Mouse (Mus musculus) E14TG2a.4 (cell line): ENCODE measurements around the gene Inafm1.
"Not testable (repeated sequence)": the region's sequence is repeated elsewhere in the genome, so short reads cannot be mapped to it uniquely, and the experiment has no call there.

Experiments
- H3K27me3 ChIP-seq: 2 replicates; pipeline ENCODE4 v1.6.1; 2014; ENCODE audit warnings: low read length, control low read depth; ENCODE audit not compliant: insufficient read depth
- H3K36me3 ChIP-seq: 2 replicates; pipeline ENCODE4 v1.6.1; 2014; ENCODE audit warnings: low read length, control low read depth; ENCODE audit not compliant: insufficient read depth
- H3K4me1 ChIP-seq: replicated peaks from 2 replicates; pipeline ENCODE4 v1.6.1; 2014; ENCODE audit warnings: low read depth, low read length, control low read depth
- H3K4me3 ChIP-seq: replicated peaks from 2 replicates; pipeline ENCODE4 v1.5.1; 2014; ENCODE audit warnings: mild to moderate bottlenecking, low read length
- H3K9me3 ChIP-seq: 2 replicates; pipeline ENCODE4 v1.6.1; 2014; ENCODE audit warnings: low read length, control low read depth
- CTCF ChIP-seq: conservative IDR thresholded peaks from 2 replicates; pipeline ENCODE4 v1.5.1; 2014; ENCODE audit warnings: low read length
- NANOG ChIP-seq: IDR thresholded peaks from 2 replicates; pipeline ENCODE4 v1.6.1; 2014; ENCODE audit warnings: borderline replicate concordance, low read length, mixed read lengths
- POU5F1 ChIP-seq: IDR thresholded peaks from 2 replicates; pipeline ENCODE4 v1.6.1; 2014; ENCODE audit warnings: low read length, borderline replicate concordance

Inafm1 gene

GRCm38 (mm10) chr7:16261097-16261496 lies 12.3 kb downstream of the Inafm1 start:
- Histone ChIP-seq H3K4me1 (no peaks in the 10 kb centered on the region), H3K27me3 (peaks cover 6% of the 10 kb centered on the region; the same call in 1 of the 2 replicates), H3K4me3 (no peak overlapping the region), H3K9me3 (peaks cover 22% of the 10 kb centered on the region), H3K36me3 (no peaks in the 10 kb centered on the region)
- TF ChIP-seq NANOG (no peak), POU5F1 (no peak), CTCF (no peak)

DNA sequence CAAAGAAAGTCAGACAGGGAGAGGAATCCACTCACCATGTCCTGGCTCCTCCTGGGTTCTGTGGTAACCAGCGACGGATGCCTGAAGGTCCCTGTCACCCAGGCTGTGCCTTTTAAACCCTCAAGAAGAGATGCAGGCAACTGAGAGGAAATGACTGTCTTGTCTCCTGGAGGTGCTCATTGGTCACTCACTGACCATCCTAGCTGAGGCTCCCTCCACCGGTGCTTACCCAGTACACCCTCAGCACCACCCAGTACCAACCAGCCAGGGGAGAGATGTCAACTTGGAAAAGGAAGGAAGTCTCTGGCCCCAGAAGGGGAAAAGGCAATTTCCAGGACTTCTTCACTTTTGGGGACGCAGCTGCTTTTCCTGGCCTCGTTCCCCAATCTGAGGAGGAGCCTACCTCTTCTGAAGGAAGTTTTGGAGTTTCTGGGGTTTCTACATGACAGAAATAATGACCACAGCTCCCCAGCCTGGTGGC lies 14.3 kb downstream of the Inafm1 start, which contains the start of gene C5ar1:
Gene C5ar1 (minus strand): TSS at position 431 of the 481 bp plus-strand sequence.
- H3K4me3 ChIP-seq: no peak within 1 kb of the TSS
- H3K27me3 ChIP-seq: peaks cover 6% of the 10 kb centered on the region; the same call in 1 of the 2 replicates
- no peaks in the 10 kb centered on the region for H3K36me3 ChIP-seq
- H3K4me1 ChIP-seq: no peaks in the 10 kb centered on the region
- no peak for TF ChIP-seq POU5F1
- TF ChIP-seq CTCF: no peak
- TF ChIP-seq NANOG: no peak
- peaks cover 5% of the 10 kb centered on the region for H3K9me3 ChIP-seq

GRCm38 (mm10) chr7:16257830-16258229 lies 15.6 kb downstream of the Inafm1 start:
- TF ChIP-seq NANOG (no peak), CTCF (no peak), POU5F1 (no peak)
- Histone ChIP-seq H3K36me3 (no peaks in the 10 kb centered on the region), H3K4me1 (no peaks in the 10 kb centered on the region), H3K27me3 (peaks cover 6% of the 10 kb centered on the region; the same call in 1 of the 2 replicates), H3K9me3 (no peaks in the 10 kb centered on the region), H3K4me3 (no peak overlapping the region)

DNA sequence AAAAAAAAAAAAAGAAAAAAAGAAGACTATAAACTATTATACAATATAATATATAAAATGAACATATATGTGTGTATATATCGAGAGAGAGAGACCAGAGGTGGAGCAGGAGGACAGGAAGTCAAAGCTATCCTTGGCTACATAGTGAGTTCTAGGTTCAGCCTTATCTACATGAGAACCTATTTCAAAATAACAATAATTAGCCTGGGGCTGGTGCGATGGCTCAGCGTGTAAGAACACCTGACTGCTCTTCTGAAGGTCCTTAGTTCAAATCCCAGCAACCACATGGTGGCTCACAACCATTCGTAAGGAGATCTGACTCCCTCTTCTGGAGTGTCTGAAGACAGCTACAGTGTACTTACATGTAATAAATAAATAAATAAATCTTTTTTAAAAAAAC lies 17.5 kb downstream of the Inafm1 start:
- not testable (repeated sequence) for H3K4me3 ChIP-seq, H3K27me3 ChIP-seq, H3K4me1 ChIP-seq, H3K9me3 ChIP-seq, H3K36me3 ChIP-seq

DNA sequence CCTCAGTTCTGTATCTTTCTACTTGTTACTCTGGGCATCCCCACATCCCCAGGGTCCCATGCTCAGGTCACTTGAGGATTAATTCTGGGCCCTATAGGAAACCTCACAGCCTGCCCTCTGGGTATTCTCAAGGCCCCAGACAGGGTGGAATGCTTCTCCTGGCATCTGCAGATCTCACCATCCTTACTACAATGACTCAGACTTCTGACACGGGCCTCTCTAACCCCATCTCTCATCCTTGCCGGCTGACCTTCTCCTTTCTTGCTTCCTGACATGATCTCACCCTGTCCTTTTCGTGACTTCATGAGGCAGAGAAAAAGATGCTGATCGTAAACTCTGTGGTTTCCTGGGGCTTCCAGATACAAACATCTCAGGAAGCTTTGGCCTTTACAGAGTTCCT lies 19.2 kb downstream of the Inafm1 start:
- Histone ChIP-seq H3K4me1 (no peaks in the 10 kb centered on the region), H3K27me3 (0 out of 2 replicates have a peak, but pooled peaks cover 3% of the 10 kb centered on the region), H3K9me3 (no peaks in the 10 kb centered on the region), H3K36me3 (no peaks in the 10 kb centered on the region), H3K4me3 (no peak overlapping the region)
- TF ChIP-seq POU5F1: no peak
- TF ChIP-seq NANOG: no peak
- no peak for TF ChIP-seq CTCF

GRCm38 (mm10) chr7:16250687-16251086 lies 22.7 kb downstream of the Inafm1 start:
- 0 out of 2 replicates have a peak, but pooled peaks cover 3% of the 10 kb centered on the region for H3K27me3 ChIP-seq
- no peak overlapping the region for H3K4me3 ChIP-seq
- H3K4me1 ChIP-seq: peaks cover 10% of the 10 kb centered on the region
- H3K36me3 ChIP-seq: no peaks in the 10 kb centered on the region
- no peak for TF ChIP-seq NANOG
- no peak for TF ChIP-seq CTCF
- TF ChIP-seq POU5F1: no peak
- no peaks in the 10 kb centered on the region for H3K9me3 ChIP-seq

DNA sequence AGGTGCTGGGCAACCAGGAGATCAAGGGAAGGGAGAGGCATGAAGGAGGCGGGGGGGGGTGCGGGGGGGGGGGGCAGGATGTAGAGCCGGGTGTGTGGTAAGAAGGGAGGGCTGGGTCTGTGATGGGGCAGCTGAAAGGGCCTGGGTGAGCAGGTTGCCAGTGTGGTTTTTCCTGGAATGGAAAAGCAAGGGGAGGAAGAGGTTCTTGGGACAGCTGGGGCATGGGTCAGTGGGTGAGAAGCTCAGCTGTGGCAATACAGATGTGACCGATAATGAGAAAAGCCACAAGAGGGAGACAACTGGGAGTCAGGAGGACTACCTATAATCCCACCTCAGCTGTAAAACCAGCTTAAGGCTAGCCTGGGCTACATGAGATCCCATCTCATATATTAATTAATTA lies 27.5 kb downstream of the Inafm1 start:
- H3K4me3 ChIP-seq: no peak overlapping the region
- no peaks in the 10 kb centered on the region for H3K9me3 ChIP-seq
- peaks cover 21% of the 10 kb centered on the region for H3K4me1 ChIP-seq
- 0 out of 2 replicates have a peak, but pooled peaks cover 3% of the 10 kb centered on the region for H3K27me3 ChIP-seq
- H3K36me3 ChIP-seq: no peaks in the 10 kb centered on the region
- TF ChIP-seq CTCF (no peak), NANOG (no peak)

- H3K9me3 ChIP-seq: no peaks in the 10 kb centered on the region
- TF ChIP-seq CTCF (no peak), NANOG (no peak), POU5F1 (no peak)
- H3K36me3 ChIP-seq: no peaks in the 10 kb centered on the region
- H3K27me3 ChIP-seq: no peaks in the 10 kb centered on the region
- H3K4me3 ChIP-seq: no peak within 1 kb of the TSS
- peaks cover 21% of the 10 kb centered on the region for H3K4me1 ChIP-seq
Observed at GRCm38 (mm10) chr7:16244067-16244466, 29.4 kb downstream of the Inafm1 start, which contains the start of gene C5ar2. Gene C5ar2, minus strand, starts transcription at chr7:16244154.

DNA sequence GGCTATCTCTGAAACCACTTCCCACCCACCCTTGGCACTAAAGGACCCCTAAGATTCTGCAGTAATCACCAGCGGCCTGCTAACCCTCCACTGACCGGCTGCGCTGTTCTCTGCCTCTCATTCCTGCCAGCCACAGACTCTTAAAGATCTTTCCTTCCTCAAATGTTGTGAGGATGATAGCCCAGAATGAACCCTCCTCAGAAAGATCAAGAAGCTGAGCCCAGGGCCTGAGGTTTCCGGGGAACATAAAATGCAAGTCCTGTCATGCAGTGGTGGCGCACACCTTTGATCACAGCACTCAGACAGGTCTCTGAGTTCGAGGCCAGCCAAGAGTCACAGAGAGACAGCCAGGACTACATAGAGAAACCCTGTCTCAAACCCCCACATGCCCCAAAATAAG lies 31.2 kb downstream of the Inafm1 start:
- Histone ChIP-seq H3K4me1 (peaks cover 20% of the 10 kb centered on the region), H3K9me3 (no peaks in the 10 kb centered on the region), H3K27me3 (peaks cover 5% of the 10 kb centered on the region), H3K4me3 (no peak overlapping the region; the same call in 1 of the 2 replicates), H3K36me3 (no peaks in the 10 kb centered on the region)
- TF ChIP-seq CTCF (no peak), NANOG (no peak), POU5F1 (no peak)
